Mouse (Mus musculus) left cerebral cortex, postnatal 14 days (tissue): ENCODE data around the gene Fubp1. TPM values are rescaled to one million over a fixed set of nuclear protein-coding genes. Genes with fewer than 3 reads are reported as not detected.
"Not testable (repeated sequence)": the region's sequence is repeated elsewhere in the genome, so short reads cannot be mapped to it uniquely, and the experiment has no call there.

Experiments
- DNase-seq, 2 experiments: peaks; one replicate each; pipeline ENCODE4 v3.0.0; 2021 to 2022; ENCODE audit warnings: low spot score in 2 of 2, mixed read lengths in 1 of 2
- intact Hi-C: fragments of 180-260 bp; cut with DNase I; formaldehyde crosslinking; loops from one replicate; pipeline ENCODE4 v1.15.1; 2025
- total RNA-seq, 2 experiments: library from RNA; stranded (reverse); gene quantifications; 2 replicates each; pipeline ENCODE4 v1.2.3; 2021

Gene Fubp1
- total RNA-seq, 2 experiments from 2014 or later, result 106 to 112 TPM

DNA sequence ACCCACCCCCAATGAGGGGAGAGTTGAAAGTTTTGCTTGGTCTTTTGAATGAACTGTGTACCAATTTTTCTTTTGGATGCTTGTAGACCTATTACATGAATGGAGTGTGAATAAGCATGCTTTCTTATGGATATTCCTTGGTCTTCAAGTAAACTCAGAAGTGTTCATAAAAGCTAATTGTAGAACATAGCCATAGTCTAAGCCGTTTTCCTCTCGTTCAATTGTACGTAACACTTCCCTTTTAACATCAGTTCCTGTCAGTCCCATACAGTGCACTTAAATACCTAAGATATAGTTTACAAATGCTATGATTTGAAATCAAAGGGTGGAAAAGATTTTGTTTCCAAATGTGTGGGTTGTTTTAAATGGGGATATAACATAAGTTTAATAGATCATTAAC is 3.2 kb downstream of the Fubp1 start:
- no peak for DNase-seq
- intact Hi-C loops, result loop anchor here (5.0 kb wide), 1 partner anchor 101 kb away; no protein-coding TSS in a partner anchor

DNA sequence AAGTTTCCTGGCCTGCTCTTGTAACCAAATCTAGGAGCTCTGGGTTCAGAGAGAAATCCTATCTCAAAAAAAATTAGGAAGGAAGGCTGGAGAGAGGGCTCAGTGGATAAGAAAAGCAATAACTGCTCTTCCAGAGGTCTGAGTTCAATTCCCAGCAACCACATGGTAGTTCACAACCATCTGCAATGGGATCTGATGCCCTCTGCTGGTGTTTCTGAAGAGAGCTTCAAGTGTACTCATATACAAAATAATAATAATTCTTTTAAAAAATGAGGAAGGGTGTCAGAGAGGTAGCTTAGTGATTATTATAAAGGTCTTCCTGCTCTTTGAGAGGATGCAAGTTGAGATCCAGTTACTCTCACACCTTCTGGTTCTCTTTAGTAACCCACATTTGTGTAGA is 14.7 kb downstream of the Fubp1 start:
- DNase-seq, result no peak
- intact Hi-C loops, result loop anchor here (5.0 to 10.0 kb wide), 2 partner anchors 113 to 150 kb away; no protein-coding TSS in a partner anchor

DNA sequence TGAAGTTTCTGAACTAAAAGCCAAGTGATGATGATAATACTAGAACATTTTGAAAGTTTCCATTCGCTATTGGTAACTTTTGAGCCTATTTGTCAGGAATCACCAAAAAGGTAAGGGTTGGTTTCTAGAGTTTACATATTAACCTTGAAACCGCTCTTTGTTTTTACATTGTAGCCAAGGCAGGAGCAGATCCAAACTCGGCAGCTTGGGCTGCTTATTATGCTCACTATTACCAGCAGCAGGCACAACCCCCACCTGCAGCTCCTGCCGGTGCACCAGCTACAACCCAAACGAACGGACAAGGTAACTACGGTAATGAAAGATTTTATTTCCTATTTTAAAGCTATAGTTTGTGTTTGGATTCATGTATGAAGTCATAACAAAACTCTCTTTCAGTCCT is 15.7 kb downstream of the Fubp1 start:
- intact Hi-C loops, result loop anchor here (5.0 to 10.0 kb wide), 2 partner anchors 114 to 149 kb away; no protein-coding TSS in a partner anchor
- DNase-seq, result no peak

DNA sequence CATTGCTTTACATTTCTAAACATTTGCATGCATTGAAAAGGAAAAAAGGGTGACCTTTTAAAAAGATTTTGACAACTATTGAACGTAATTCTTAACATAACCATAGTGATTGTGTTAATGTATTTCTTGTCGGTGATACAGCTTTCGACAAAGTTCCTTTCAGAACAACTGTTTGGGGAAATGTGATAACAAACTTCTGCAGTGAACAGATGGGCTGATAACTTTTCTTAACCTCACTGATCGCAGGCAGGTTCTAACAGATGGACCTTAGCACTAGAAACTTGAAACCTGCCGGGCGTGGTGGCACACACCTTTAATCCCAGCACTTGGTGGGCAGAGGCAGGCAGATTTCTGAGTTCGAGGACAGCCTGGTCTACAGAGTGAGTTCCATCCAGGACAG is 18.6 kb downstream of the Fubp1 start:
- no peak for DNase-seq
- intact Hi-C loops, result loop anchor here (5.0 to 10.0 kb wide), 2 partner anchors 117 to 146 kb away; no protein-coding TSS in a partner anchor

DNA sequence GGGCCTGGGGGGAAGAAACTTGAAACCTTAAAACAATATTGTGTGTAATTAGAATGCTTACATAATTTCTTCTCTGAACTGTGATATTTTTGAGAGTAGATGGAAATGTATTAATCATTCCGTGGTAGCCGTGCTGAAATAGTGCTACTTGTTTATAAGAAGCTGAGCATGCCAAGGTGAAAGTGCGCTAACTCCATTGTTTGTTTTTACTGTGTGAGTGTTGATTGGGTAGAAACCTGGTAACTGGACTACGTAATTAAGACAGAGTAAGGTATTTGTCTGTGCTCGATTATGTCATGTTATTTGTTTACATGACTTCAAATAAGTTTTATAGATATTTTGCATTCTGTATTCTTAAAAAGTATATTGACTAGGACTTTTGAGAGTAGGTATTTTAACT is 19.0 kb downstream of the Fubp1 start:
- intact Hi-C loops, result loop anchor here (5.0 to 10.0 kb wide), 2 partner anchors 117 to 146 kb away; no protein-coding TSS in a partner anchor
- DNase-seq, result no peak

GRCm38 (mm10) chr3:152231333-152232100 is 21.3 kb downstream of the Fubp1 start:
- intact Hi-C loops, result no loop called here
- no peak for DNase-seq

GRCm38 (mm10) chr3:152235238-152235637 is 25.0 kb downstream of the Fubp1 start:
- intact Hi-C loops, result no loop called here
- DNase-seq, result no peak

DNA sequence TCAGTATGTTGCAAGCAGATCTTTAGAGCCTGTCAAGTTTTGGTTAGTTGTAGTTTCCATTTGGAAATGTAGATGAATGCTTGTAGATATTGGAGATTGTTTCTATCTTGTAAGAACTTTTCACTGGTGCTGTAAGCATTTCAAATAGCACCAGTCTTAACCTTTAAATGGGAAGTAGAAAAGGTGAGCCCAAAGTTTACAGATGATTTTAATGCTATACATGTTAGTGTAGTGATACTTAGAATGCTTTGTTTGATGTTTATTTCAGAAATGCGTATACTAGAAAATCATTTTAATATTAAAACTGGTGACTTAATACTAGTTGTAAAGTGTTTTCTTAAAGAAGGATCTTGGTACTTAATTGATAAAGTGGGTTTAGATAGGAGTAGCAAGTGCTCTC is 25.6 kb downstream of the Fubp1 start:
- DNase-seq, result no peak
- intact Hi-C loops, result no loop called here

- intact Hi-C loops, result no loop called here
- DNase-seq, result no peak
These were observed 28.6 kb downstream of the Fubp1 start for GRCm38 (mm10) chr3:152238836-152239235.

- intact Hi-C loops, result no loop called here
- DNase-seq, result no peak
These were observed 29.4 kb downstream of the Fubp1 start for GRCm38 (mm10) chr3:152239592-152239991.

DNA sequence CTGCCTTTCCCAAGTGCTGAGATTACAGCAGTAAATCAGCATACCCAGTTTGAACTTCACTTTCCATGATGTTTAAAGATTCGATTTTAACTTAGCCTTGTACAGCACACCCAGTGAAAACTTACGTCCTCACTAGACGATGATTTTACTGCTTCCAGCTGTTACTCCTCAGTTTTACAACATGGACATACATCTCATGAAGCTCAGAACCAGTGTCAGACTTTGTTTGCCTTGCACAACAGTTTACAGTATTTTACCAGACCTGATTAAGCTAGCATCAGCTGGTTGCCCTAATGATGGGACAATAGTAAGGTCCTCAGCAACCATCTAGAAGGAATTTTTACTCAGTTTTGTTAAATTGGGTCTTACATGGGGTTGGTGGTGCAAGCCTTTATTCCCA is 30.9 kb downstream of the Fubp1 start:
- intact Hi-C loops, result no loop called here

GRCm38 (mm10) chr3:152243304-152243703 is 33.1 kb downstream of the Fubp1 start:
- DNase-seq, result no peak

More for the DNA sequence above, 30.9 kb downstream of the Fubp1 start:
- no peak for DNase-seq

DNA sequence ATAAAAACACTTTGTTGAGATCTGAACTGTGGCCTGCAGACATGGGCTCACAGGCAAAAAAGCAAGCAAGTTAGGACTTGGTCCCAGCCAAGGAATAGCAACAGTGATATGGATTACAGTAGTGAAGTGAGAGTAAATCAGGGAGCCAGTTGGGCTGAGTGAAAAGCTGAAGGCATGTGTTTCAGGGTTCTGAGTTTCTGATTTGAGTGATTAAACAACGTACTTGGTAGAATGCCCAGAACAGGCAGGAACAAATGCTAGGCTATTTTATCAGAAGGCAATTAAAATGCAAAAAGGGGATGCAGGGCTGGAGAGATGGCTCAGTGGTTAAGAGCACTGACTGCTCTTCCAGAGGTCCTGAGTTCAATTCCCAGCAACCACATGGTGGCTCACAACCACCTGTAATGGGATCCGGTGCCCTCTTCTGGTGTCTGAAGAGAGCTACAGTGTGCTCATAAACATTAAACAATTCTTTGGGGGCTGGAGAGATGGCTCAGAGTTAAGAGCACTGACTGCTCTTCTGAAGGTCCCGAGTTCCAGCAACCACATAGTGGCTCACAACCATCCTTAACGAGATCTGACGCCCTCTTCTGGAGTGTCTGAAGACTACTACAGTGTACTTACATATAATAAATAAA is 35.2 kb downstream of the Fubp1 start:
- no peak for DNase-seq
- intact Hi-C loops, result no loop called here

More at GRCm38 (mm10) chr3:152243304-152243703, 33.1 kb downstream of the Fubp1 start:
- intact Hi-C loops, result no loop called here

- DNase-seq, result no peak
- intact Hi-C loops, result no loop called here
These were observed 37.5 kb downstream of the Fubp1 start for GRCm38 (mm10) chr3:152247708-152248107.

- intact Hi-C loops, result no loop called here
- DNase-seq, result no peak
These were observed 40.3 kb downstream of the Fubp1 start for GRCm38 (mm10) chr3:152250487-152250886.

DNA sequence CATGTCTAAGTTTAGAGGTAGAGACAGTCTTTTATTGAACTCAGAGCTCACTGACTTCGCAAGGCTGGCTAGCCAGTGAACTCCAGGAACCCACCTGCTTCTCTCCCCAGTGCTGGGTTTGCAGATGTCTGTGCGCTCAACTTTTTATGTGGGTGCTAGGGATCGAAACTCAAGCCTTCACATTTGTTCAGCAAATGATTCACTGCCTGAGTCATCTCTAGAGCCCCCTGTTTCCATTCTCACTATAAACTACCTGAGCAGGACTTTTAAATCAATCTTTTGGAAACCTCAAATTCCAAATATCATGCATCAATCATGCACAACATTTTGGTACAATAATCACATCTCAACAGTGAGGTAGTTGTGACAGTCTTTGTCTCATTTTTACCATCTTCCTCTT is 47.3 kb downstream of the Fubp1 start:
- intact Hi-C loops, result no loop called here
- DNase-seq, result no peak

DNA sequence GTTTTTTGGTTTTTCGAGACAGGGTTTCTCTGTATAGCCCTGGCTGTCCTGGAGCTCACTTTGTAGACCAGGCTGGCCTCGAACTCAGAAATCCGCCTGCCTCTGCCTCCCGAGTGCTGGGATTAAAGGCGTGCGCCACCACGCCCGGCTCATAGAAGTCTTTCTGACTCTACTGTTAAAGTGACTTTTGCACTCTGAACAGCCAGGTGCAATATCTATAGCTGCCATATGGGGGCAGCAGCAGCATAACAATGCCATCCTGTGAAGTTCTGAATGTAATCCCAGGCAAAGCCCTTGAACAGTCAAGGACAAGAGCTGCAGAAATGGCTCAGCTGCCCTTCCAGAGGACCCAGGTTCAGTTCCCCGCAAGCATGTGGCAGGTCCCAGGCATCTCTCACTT is 49.2 kb downstream of the Fubp1 start:
- intact Hi-C loops, result not testable (repeated sequence)
- DNase-seq, result peak; percentile 84 to 85

GRCm38 (mm10) chr3:152260362-152260761 is 50.1 kb downstream of the Fubp1 start:
- intact Hi-C loops, result loop anchor here (10.0 kb wide), 1 partner anchor 54 kb away; no protein-coding TSS in a partner anchor
- DNase-seq, result no peak

DNA sequence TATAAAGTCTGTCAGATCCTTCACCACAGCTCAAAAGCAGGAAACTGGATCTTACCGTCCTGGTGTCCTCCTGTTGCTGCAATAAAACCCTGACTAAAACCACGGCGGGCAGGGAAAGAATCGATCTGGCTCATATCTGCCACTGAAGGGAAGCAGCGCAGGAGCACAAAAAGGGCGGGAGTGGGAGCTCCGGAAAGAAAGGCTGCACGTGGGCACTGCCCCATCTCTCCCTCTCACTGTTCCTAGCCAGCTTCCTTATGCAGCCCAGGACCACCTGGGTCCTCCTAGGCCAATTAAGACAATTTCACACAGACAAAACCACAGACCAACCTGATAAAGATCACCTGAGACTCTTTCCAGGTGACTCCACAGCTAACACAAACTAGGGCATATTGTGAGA is 51.2 kb downstream of the Fubp1 start:
- no peak for DNase-seq
- intact Hi-C loops, result loop anchor here (10.0 kb wide), 1 partner anchor 53 kb away; no protein-coding TSS in a partner anchor

- no peak for DNase-seq
- intact Hi-C loops, result loop anchor here (10.0 kb wide), 1 partner anchor 53 kb away; no protein-coding TSS in a partner anchor
These were observed 51.7 kb downstream of the Fubp1 start for GRCm38 (mm10) chr3:152261948-152262347.
